ENCODE assay signal across 8 mouse cellular contexts in the genomic region with DNA sequence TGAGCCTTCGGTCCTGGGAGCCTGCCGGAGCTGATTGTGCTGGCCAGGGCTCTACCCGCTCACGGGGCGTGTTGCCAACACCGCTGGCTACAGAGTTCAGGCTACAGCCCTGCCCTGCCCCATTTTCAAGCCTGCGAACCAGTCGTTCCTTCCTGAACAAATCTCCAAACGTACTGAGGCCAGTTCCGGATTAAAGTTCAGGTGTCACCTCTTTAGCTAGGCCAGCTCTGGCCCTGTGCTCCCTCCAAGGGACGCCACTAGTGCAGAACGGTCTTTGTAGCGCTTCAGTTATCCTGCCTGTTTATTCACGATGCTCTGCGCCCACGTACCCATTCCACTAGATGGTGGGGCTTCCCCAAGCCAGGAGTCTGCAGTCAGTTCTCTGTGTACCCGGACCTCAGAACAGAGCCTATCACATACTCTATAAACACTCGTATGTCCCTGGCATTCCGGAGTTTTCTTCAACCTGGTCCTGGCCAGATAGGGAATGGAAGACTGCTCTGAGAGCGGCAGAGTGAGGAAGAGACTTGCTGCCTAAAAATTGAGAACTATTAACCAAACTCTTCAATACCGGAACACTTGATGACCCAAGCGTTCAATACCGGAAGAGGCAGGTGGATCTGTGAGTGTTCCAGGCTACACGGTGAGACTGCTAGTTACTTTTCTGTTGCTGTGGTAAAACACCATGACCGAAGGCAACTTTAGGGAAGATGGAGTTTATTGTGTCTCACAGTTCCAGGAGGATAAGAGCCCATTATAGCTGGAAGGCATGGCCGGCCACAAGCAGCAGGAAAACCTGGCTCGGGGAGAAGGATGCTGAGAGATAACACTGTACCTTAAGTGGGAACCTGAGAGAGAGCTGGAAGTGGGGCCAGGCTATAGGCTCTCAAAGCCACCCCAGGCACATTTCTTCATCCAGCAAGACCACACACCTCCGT. TPM values are rescaled to one million over a fixed set of nuclear protein-coding genes. Genes with fewer than 3 reads are reported as not detected.
A peak's percentile ranks its signal among the peaks of the same experiment; 100 is the strongest.
DNase-seq lines count a peak whose midpoint lies in the region; ATAC-seq and TF ChIP-seq lines count a peak whose summit lies in the region.

Cyb5r3 (minus strand) TSS at position 101 of the 938 bp plus-strand sequence.

- in situ Hi-C loops in ES-E14 (cut with MboI; ENCODE audit: low sequenced_read_pairs in 2 of 2, unreplicated experiment in 2 of 2), result no loop called here

- peak within 1 kb of the TSS; percentile 88 to 92 for H3K4me3 ChIP-seq in ES-E14 (ENCODE audit: insufficient read depth in 1 of 2, low read depth in 1 of 2, low read length in 2 of 2, poor library complexity in 1 of 2, severe bottlenecking in 1 of 2)
- H3K4me3 ChIP-seq in heart, postnatal 0 days (ENCODE audit: low read depth, low read length), result peak within 1 kb of the TSS; percentile 76
- H3K4me3 ChIP-seq in limb, embryonic 10.5 days, result peak within 1 kb of the TSS; percentile 89
- peak within 1 kb of the TSS; percentile 99 for H3K4me3 ChIP-seq in neural tube, embryonic 15.5 days (replicated peaks)

- peak within 1 kb of the TSS; percentile 78 for H3K27ac ChIP-seq in ES-E14 (ENCODE audit: insufficient read depth, low read depth, low read length, poor library complexity, severe bottlenecking)
- peak within 1 kb of the TSS; percentile 88 for H3K27ac ChIP-seq in heart, postnatal 0 days (ENCODE audit: low read depth)
- H3K27ac ChIP-seq in limb, embryonic 10.5 days, result peak within 1 kb of the TSS; percentile 90
- H3K27ac ChIP-seq in neural tube, embryonic 15.5 days (replicated peaks), result peak within 1 kb of the TSS; percentile 91

- DNase-seq in embryo, embryonic 10 days (ENCODE audit: low spot score), result peak; percentile 28
- DNase-seq in embryo, embryonic 9.5 days (ENCODE audit: extremely low spot score), result no peak
- no peak for DNase-seq in ES-E14 (ENCODE audit: low read depth, low spot score)
- DNase-seq in heart, postnatal 0 days (ENCODE audit: low spot score), result no peak
- no peak for DNase-seq in limb, embryonic 10.5 days (ENCODE audit: low spot score)
- no peak for DNase-seq in kidney, postnatal 4 days

- no peak; the same call in 1 of the 2 replicates for TF ChIP-seq EP300 in heart, postnatal 0 days (IDR thresholded peaks at IDR 0.05; ENCODE audit: low read depth)

- peak within 1 kb of the TSS; percentile 93 for H3K4me2 ChIP-seq in heart, postnatal 0 days (ENCODE audit: low read depth, low read length)
- peak within 1 kb of the TSS; percentile 73 for H3K4me2 ChIP-seq in neural tube, embryonic 15.5 days

- peaks cover 0 to 14% of the 10 kb centered on the region in 2 experiments; a peak in 2 of 4 replicates for H3K4me1 ChIP-seq in ES-E14 (ENCODE audit: control insufficient read depth in 2 of 2, insufficient read depth in 2 of 2, low read length in 2 of 2, poor library complexity in 1 of 2)
- H3K4me1 ChIP-seq in heart, postnatal 0 days (ENCODE audit: control insufficient read depth, insufficient read depth), result peaks cover 16% of the 10 kb centered on the region
- peaks cover 34% of the 10 kb centered on the region for H3K4me1 ChIP-seq in limb, embryonic 10.5 days
- peaks cover 42% of the 10 kb centered on the region for H3K4me1 ChIP-seq in neural tube, embryonic 15.5 days

- peak within 1 kb of the TSS; percentile 87 for H3K9ac ChIP-seq in ES-E14 (ENCODE audit: insufficient read depth, low read depth, low read length, poor library complexity, severe bottlenecking)
- H3K9ac ChIP-seq in heart, postnatal 0 days (replicated peaks; ENCODE audit: low read depth, low read length), result peak within 1 kb of the TSS; percentile 77
- H3K9ac ChIP-seq in neural tube, embryonic 15.5 days (replicated peaks), result peak within 1 kb of the TSS; percentile 93

- 32% methylated on average over 26 of the region's 28 CpGs for WGBS in heart, postnatal 0 days
- WGBS in limb, embryonic 10.5 days, result 40% methylated on average over 28 of the region's 28 CpGs
- WGBS in neural tube, embryonic 15.5 days, result 35% methylated on average over 28 of the region's 28 CpGs

- ATAC-seq in erythroid progenitor cell, adult 5-6 weeks (replicated peaks; ENCODE audit: low FRiP score, poor library complexity, severe bottlenecking), result peak; percentile 52
- peak; percentile 40 for ATAC-seq in heart, postnatal 0 days (ENCODE audit: insufficient read depth, low read depth)
- peak; percentile 73 for ATAC-seq in neural tube, embryonic 15.5 days (ENCODE audit: low FRiP score)

- no peaks in the 10 kb centered on the region for H3K27me3 ChIP-seq in heart, postnatal 0 days (ENCODE audit: control insufficient read depth, insufficient read depth, low read length)
- no peaks in the 10 kb centered on the region for H3K27me3 ChIP-seq in limb, embryonic 10.5 days (ENCODE audit: low read depth, poor library complexity, severe bottlenecking)
- no peaks in the 10 kb centered on the region for H3K27me3 ChIP-seq in neural tube, embryonic 15.5 days (replicated peaks)

- H3K36me3 ChIP-seq in ES-E14 (ENCODE audit: control insufficient read depth, insufficient read depth, low read length, poor library complexity, severe bottlenecking), result no peaks in the 10 kb centered on the region; the same call in 1 of the 2 replicates
- no peaks in the 10 kb centered on the region for H3K36me3 ChIP-seq in heart, postnatal 0 days (replicated peaks; ENCODE audit: control insufficient read depth, insufficient read depth, low read length)
- H3K36me3 ChIP-seq in limb, embryonic 10.5 days, result no peaks in the 10 kb centered on the region
- no peaks in the 10 kb centered on the region for H3K36me3 ChIP-seq in neural tube, embryonic 15.5 days

- TF ChIP-seq CTCF in heart, postnatal 0 days (IDR thresholded peaks at IDR 0.05; ENCODE audit: low read depth), result no peak

- no peaks in the 10 kb centered on the region for H3K9me3 ChIP-seq in ES-E14 (ENCODE audit: control insufficient read depth, insufficient read depth, low read depth, low read length)
- H3K9me3 ChIP-seq in heart, postnatal 0 days (replicated peaks; ENCODE audit: control insufficient read depth, low read length), result no peaks in the 10 kb centered on the region
- H3K9me3 ChIP-seq in limb, embryonic 10.5 days (replicated peaks), result no peaks in the 10 kb centered on the region
- H3K9me3 ChIP-seq in neural tube, embryonic 15.5 days (replicated peaks), result no peaks in the 10 kb centered on the region

TF ChIP-seq in ES-E14, 5 proteins besides CTCF, POLR2A, EP300 and RAD21:
- no peak for TF ChIP-seq HCFC1 (IDR thresholded peaks at IDR 0.05; ENCODE audit: borderline replicate concordance, insufficient read depth, low read length)

RNA-seq across cellular contexts. Expression of gene Cyb5r3, which starts in this region (rescaled TPM):
- 81.5 and 94.2 TPM in 2 replicates for total RNA-seq in ES-E14 (2012; rRNA removed)
- total RNA-seq in erythroid progenitor cell, adult 5-6 weeks (2015; ENCODE audit: low replicate concordance), result 106 and 112 TPM in 2 replicates
- total RNA-seq in erythroid progenitor cell, adult 5-6 weeks (2017; ENCODE audit: low replicate concordance), result 48.1 and 57.9 TPM in 2 replicates
- 125 and 166 TPM in 2 replicates for total RNA-seq in heart, postnatal 0 days (2014; rRNA removed; ENCODE audit: low replicate concordance)
- polyA plus RNA-seq in heart, postnatal 0 days (2015; fragmentation: Nextera tagmentation; extraction: Ambion mirVana), result 113 and 117 TPM in 2 replicates
- 163 and 174 TPM in 2 replicates for polyA plus RNA-seq in limb, embryonic 10.5 days (2016; fragmentation: Nextera tagmentation; extraction: Ambion mirVana)
- polyA plus RNA-seq in neural tube, embryonic 15.5 days (2015; fragmentation: Nextera tagmentation; extraction: Ambion mirVana), result 112 and 128 TPM in 2 replicates
